Mouse (Mus musculus) lung, adult 2 months (tissue): ENCODE data around the gene Cyld. TPM values are rescaled to one million over a fixed set of nuclear protein-coding genes. Genes with fewer than 3 reads are reported as not detected.

Experiments
- DNase-seq: peaks from one replicate; pipeline ENCODE4 v3.0.0; 2022
- H3K4me1 ChIP-seq: fragments of 200-500 bp; 2 replicates; pipeline ENCODE4 v1.6.1; 2011; ENCODE audit warnings: low read length; ENCODE audit not compliant: control insufficient read depth, insufficient read depth
- H3K4me3 ChIP-seq: fragments of 200-500 bp; replicated peaks from 2 replicates; pipeline ENCODE3; 2011; ENCODE audit warnings: low read depth, mild to moderate bottlenecking, control low read depth, low read length; ENCODE audit errors: extremely low read depth
- CTCF ChIP-seq: fragments of 200-500 bp; IDR thresholded peaks from 2 replicates; pipeline ENCODE4 v1.5.1; 2011; ENCODE audit warnings: mild to moderate bottlenecking, low read length, control low read depth; ENCODE audit not compliant: insufficient read depth
- POLR2A ChIP-seq: fragments of 200-500 bp; IDR thresholded peaks from 2 replicates; pipeline ENCODE4 v1.6.1; 2011; ENCODE audit warnings: low read depth, mild to moderate bottlenecking, control low read depth, low read length, borderline replicate concordance; ENCODE audit errors: extremely low read depth
- WGBS: fragments of 180-500 bp; shearing (Covaris S2); methylation state at CpG from one replicate; pipeline ENCODE4 v1.1.7; 2018; 5-methylcytosine and 5-hydroxymethylcytosine counted together
- polyA plus RNA-seq: library from polyadenylated mRNA; depleted of rRNA; stranded (reverse); fragments of >200 nt; gene quantifications from 2 replicates; pipeline ENCODE4 v1.2.3, GENCODE M21; 2012

Cyld gene
- polyA plus RNA-seq, 1 experiment = 8.7 TPM

- peaks cover 9% of the 10 kb centered on the region; the same call in 1 of the 2 replicates for H3K4me1 ChIP-seq
- 68% methylated on average over 14 of the region's 14 CpGs for WGBS
- no peak for DNase-seq
- H3K4me3 ChIP-seq = no peak overlapping the region
- TF ChIP-seq CTCF (no peak), POLR2A (no peak)
Measured at GRCm38 (mm10) chr8:88668400-88669086, 28.3 kb upstream of the Cyld start.

GRCm38 (mm10) chr8:88670782-88671181 is 26.0 kb upstream of the Cyld start:
- DNase-seq = no peak
- no peak overlapping the region for H3K4me3 ChIP-seq
- no peak for TF ChIP-seq CTCF
- TF ChIP-seq POLR2A = no peak
- WGBS = 90% methylated on average over 6 of the region's 6 CpGs
- peaks cover 9% of the 10 kb centered on the region; the same call in 1 of the 2 replicates for H3K4me1 ChIP-seq

GRCm38 (mm10) chr8:88671575-88671974 is 25.3 kb upstream of the Cyld start:
- no peak overlapping the region for H3K4me3 ChIP-seq
- 84% methylated on average over 10 of the region's 10 CpGs for WGBS
- no peak for TF ChIP-seq POLR2A
- TF ChIP-seq CTCF = no peak
- peaks cover 2% of the 10 kb centered on the region; the same call in 1 of the 2 replicates for H3K4me1 ChIP-seq
- DNase-seq = no peak

- WGBS = 69% methylated on average over 5 of the region's 5 CpGs
- Histone ChIP-seq H3K4me1 (no peaks in the 10 kb centered on the region), H3K4me3 (no peak overlapping the region)
- no peak for TF ChIP-seq CTCF
- TF ChIP-seq POLR2A = no peak
- DNase-seq = no peak
Measured at GRCm38 (mm10) chr8:88673859-88674258, 23.0 kb upstream of the Cyld start.

GRCm38 (mm10) chr8:88675372-88676165 is 21.3 kb upstream of the Cyld start:
- TF ChIP-seq POLR2A (no peak), CTCF (no peak)
- Histone ChIP-seq H3K4me3 (no peak overlapping the region), H3K4me1 (no peaks in the 10 kb centered on the region)
- 85% methylated on average over 12 of the region's 12 CpGs for WGBS
- no peak for DNase-seq

- DNase-seq = no peak
- Histone ChIP-seq H3K4me1 (no peaks in the 10 kb centered on the region), H3K4me3 (no peak overlapping the region)
- TF ChIP-seq CTCF (no peak), POLR2A (no peak)
- 80% methylated on average over 8 of the region's 8 CpGs for WGBS
Measured at GRCm38 (mm10) chr8:88677071-88677470, 19.8 kb upstream of the Cyld start.

GRCm38 (mm10) chr8:88680566-88680965 is 16.3 kb upstream of the Cyld start:
- H3K4me3 ChIP-seq = no peak overlapping the region
- TF ChIP-seq CTCF = no peak
- no peak for TF ChIP-seq POLR2A
- peaks cover 7% of the 10 kb centered on the region; the same call in 1 of the 2 replicates for H3K4me1 ChIP-seq
- no peak for DNase-seq
- 97% methylated on average over 2 of the region's 2 CpGs for WGBS

- H3K4me3 ChIP-seq = no peak overlapping the region
- peaks cover 7% of the 10 kb centered on the region; the same call in 1 of the 2 replicates for H3K4me1 ChIP-seq
- no peak for TF ChIP-seq POLR2A
- no peak for TF ChIP-seq CTCF
- WGBS = 74% methylated on average over 8 of the region's 8 CpGs
- DNase-seq = no peak
Measured at GRCm38 (mm10) chr8:88681046-88681445, 15.8 kb upstream of the Cyld start.

GRCm38 (mm10) chr8:88683656-88684289 is 13.1 kb upstream of the Cyld start:
- TF ChIP-seq POLR2A (no peak), CTCF (no peak)
- Histone ChIP-seq H3K4me1 (peaks cover 7% of the 10 kb centered on the region; the same call in 1 of the 2 replicates), H3K4me3 (no peak overlapping the region)
- WGBS = 64% methylated on average over 7 of the region's 7 CpGs
- no peak for DNase-seq

- no peak overlapping the region for H3K4me3 ChIP-seq
- peaks cover 7% of the 10 kb centered on the region; the same call in 1 of the 2 replicates for H3K4me1 ChIP-seq
- no peak for DNase-seq
- TF ChIP-seq POLR2A = no peak
- no peak for TF ChIP-seq CTCF
- WGBS = 55% methylated on average over 9 of the region's 9 CpGs
Measured at GRCm38 (mm10) chr8:88686226-88686905, 10.5 kb upstream of the Cyld start.
